Mouse (Mus musculus): ENCODE measurements at regions not wholly inside any gene's neighbourhood (a gene's known extent, or its start where the extent isn't known, plus 50 kb on each side); places are given as distances from the start of the nearest gene placed in this dataset.
A peak's percentile ranks its signal among the peaks of the same experiment; 100 is the strongest.

DNA sequence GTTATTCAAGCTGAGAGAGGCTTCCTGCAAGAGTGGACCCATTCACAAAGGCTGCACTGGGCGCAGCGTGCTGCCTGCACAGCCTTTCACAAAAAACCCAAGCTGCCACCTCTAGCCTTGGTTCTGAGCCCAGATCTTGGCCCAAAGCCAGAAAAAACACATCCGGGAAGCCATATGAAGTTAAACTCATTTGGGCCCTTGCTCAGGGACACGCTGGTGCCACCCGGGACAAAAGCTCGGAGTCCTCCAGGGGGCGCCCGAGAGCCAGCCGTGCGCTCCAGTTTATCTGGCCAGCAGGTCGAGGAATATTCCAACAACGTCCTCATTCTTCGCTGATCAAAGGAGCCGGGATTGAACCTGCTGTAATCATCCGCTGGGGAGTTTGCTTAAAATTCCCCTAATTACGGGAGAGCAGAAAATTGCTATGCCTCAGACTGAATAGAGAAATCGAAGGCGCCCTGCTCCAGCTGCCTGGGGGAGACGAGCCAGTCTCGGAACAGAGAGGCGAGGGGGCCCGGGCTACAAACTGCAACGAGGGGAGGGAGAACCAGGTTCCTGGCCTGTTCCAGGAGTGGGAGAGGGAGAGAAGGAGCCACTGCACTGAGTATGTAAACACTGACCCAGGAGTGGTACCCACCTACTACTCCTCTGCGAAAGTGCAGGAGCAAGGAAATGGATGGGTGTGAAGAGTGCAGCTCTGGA is 123.0 kb upstream of the Thy1 start:
- H3K27ac ChIP-seq (ENCODE audit: low read depth, low read length): no peak overlapping the region
- peak overlapping the region; percentile 17 for H3K4me2 ChIP-seq
- H3K9ac ChIP-seq (ENCODE audit: low read depth, low read length): no peak overlapping the region
- H3K27me3 ChIP-seq (ENCODE audit: control insufficient read depth, insufficient read depth, low read length): peaks cover 51% of the 10 kb centered on the region
- ATAC-seq (replicated peaks; ENCODE audit: insufficient number of reproducible peaks, low FRiP score, low TSS enrichment): no peak
- H3K4me1 ChIP-seq (ENCODE audit: control insufficient read depth, insufficient read depth, low read length): no peaks in the 10 kb centered on the region; the same call in 1 of the 2 replicates
- no peaks in the 10 kb centered on the region for H3K9me3 ChIP-seq (replicated peaks; ENCODE audit: control insufficient read depth, low read length)
- no peaks in the 10 kb centered on the region for H3K36me3 ChIP-seq (ENCODE audit: control insufficient read depth, insufficient read depth, low read length)
- H3K4me3 ChIP-seq (ENCODE audit: low read depth, low read length): no peak overlapping the region
- WGBS (ENCODE audit: insufficient replicate concordance): 16% methylated on average over 24 of the region's 24 CpGs

DNA sequence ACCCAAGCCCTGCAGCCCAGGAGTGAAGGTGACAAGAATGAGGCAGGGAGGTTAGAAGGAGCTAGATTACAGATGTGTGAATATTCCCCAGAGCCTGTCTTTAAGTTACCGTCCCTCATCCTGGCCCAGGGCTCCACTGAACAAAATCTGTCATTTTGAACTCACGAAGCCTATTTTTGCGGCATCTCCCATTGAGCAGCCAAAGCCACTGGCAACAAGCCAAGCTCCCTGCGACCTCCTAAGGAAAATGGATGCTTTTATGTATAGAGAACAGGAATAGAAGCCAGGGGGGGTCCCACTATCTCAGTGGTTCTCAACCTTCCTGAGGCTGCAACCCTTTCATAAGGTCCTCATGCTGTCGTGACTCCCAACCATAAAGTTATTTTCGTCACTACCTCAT is 121.0 kb upstream of the Thy1 start:
- H3K4me1 ChIP-seq (ENCODE audit: control insufficient read depth, insufficient read depth, low read length): no peaks in the 10 kb centered on the region; the same call in 1 of the 2 replicates
- 72% methylated on average over 6 of the region's 6 CpGs for WGBS (ENCODE audit: insufficient replicate concordance)
- peaks cover 51% of the 10 kb centered on the region for H3K27me3 ChIP-seq (ENCODE audit: control insufficient read depth, insufficient read depth, low read length)
- no peak overlapping the region for H3K27ac ChIP-seq (ENCODE audit: low read depth, low read length)
- no peaks in the 10 kb centered on the region for H3K36me3 ChIP-seq (ENCODE audit: control insufficient read depth, insufficient read depth, low read length)
- H3K4me3 ChIP-seq (ENCODE audit: low read depth, low read length): no peak overlapping the region
- no peak overlapping the region for H3K4me2 ChIP-seq
- no peak overlapping the region for H3K9ac ChIP-seq (ENCODE audit: low read depth, low read length)
- no peak for ATAC-seq (replicated peaks; ENCODE audit: insufficient number of reproducible peaks, low FRiP score, low TSS enrichment)
- H3K9me3 ChIP-seq (replicated peaks; ENCODE audit: control insufficient read depth, low read length): no peaks in the 10 kb centered on the region

DNA sequence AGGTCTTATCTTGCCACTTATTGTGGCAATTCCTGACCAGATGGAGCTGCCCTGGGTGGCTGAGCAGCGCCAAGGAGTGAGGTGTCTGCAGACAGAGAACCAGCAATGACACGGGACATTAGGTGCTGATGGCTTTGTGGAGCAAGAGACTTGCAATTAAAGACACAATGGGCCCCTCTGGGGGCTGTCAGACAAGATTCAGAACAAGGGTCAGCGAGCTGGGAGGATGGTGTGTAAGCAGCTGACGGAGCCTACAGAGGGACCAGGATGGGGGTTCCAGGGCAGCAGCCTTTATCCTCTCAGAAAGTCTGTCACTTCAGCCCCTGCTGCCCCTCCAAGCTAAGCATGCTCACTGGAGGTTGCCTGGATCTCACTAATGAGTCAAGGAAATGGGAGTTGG is 120.1 kb upstream of the Thy1 start:
- Histone ChIP-seq H3K9ac (ENCODE audit: low read depth, low read length) (no peak overlapping the region), H3K27me3 (ENCODE audit: control insufficient read depth, insufficient read depth, low read length) (peaks cover 51% of the 10 kb centered on the region), H3K4me2 (no peak overlapping the region), H3K4me1 (ENCODE audit: control insufficient read depth, insufficient read depth, low read length) (no peaks in the 10 kb centered on the region; the same call in 1 of the 2 replicates), H3K9me3 (replicated peaks; ENCODE audit: control insufficient read depth, low read length) (no peaks in the 10 kb centered on the region), H3K36me3 (ENCODE audit: control insufficient read depth, insufficient read depth, low read length) (no peaks in the 10 kb centered on the region), H3K27ac (ENCODE audit: low read depth, low read length) (no peak overlapping the region), H3K4me3 (ENCODE audit: low read depth, low read length) (no peak overlapping the region)
- ATAC-seq (replicated peaks; ENCODE audit: insufficient number of reproducible peaks, low FRiP score, low TSS enrichment): no peak
- WGBS (ENCODE audit: insufficient replicate concordance): 33% methylated on average over 4 of the region's 4 CpGs

DNA sequence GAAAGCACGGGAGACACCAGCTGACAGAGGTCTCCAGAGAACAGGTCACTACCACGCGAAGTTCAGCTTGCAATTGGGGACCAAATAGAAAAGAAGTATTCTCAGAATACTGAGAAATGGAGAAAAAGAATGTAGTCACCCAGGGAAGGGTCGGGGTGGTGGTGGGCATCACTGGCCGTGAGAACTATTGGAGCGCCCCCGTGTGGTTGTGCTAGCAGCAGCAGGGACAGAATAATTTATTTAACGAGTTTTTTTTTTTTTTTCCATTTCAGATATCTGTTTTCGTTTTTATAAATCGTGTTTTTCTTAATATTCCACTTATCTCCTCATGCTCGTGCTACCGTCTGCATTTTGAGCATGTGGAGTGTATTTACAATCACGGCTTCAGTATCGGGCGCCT is 118.4 kb upstream of the Thy1 start:
- Histone ChIP-seq H3K27me3 (ENCODE audit: control insufficient read depth, insufficient read depth, low read length) (peaks cover 42% of the 10 kb centered on the region), H3K27ac (ENCODE audit: low read depth, low read length) (no peak overlapping the region), H3K36me3 (ENCODE audit: control insufficient read depth, insufficient read depth, low read length) (no peaks in the 10 kb centered on the region), H3K4me1 (ENCODE audit: control insufficient read depth, insufficient read depth, low read length) (no peaks in the 10 kb centered on the region; the same call in 1 of the 2 replicates), H3K4me2 (no peak overlapping the region), H3K9ac (ENCODE audit: low read depth, low read length) (no peak overlapping the region), H3K9me3 (replicated peaks; ENCODE audit: control insufficient read depth, low read length) (no peaks in the 10 kb centered on the region), H3K4me3 (ENCODE audit: low read depth, low read length) (no peak overlapping the region)
- 36% methylated on average over 15 of the region's 15 CpGs for WGBS (ENCODE audit: insufficient replicate concordance)
- ATAC-seq (replicated peaks; ENCODE audit: insufficient number of reproducible peaks, low FRiP score, low TSS enrichment): no peak

DNA sequence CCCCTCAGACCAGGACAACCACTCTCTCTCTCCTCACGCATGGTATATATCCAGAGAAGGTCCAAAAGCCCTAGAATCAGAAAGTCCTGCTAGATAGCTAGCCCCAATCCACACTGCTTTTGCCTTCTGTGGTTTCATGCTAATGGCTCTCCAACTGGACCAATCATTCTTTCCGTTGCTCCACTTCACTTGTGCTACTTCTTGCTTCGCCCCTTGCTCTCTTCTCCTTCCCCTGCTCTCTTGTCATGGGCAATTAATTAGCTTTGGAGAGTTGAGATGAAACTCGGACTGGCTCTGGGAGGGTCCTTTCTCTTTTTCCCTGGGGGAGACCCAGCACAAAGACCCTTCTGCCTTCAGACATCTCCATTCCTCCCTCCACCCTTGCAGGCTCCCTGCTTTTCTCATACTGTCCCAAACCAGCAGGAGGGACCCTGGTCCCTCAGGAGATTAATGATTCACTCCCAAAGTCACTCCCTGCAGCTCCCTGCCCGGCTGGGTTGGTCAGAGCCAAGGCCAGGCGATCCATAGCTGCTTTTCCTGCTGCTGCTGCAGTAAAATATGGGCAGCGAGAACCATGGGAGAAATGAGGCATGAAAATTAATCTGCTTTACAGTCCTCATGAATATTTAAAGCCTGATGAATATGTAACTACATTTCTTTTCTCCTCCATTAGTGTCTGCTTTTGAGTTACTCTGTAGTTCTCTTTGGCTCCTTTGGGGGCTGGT is 113.7 kb upstream of the Thy1 start:
- peaks cover 15% of the 10 kb centered on the region for H3K27me3 ChIP-seq (ENCODE audit: control insufficient read depth, insufficient read depth, low read length)
- H3K4me1 ChIP-seq (ENCODE audit: control insufficient read depth, insufficient read depth, low read length): no peaks in the 10 kb centered on the region
- H3K9ac ChIP-seq (ENCODE audit: low read depth, low read length): no peak overlapping the region
- no peak for ATAC-seq (replicated peaks; ENCODE audit: insufficient number of reproducible peaks, low FRiP score, low TSS enrichment)
- H3K4me2 ChIP-seq: no peak overlapping the region
- 38% methylated on average over 7 of the region's 7 CpGs for WGBS (ENCODE audit: insufficient replicate concordance)
- no peaks in the 10 kb centered on the region for H3K36me3 ChIP-seq (ENCODE audit: control insufficient read depth, insufficient read depth, low read length)
- no peak overlapping the region for H3K4me3 ChIP-seq (ENCODE audit: low read depth, low read length)
- no peak overlapping the region for H3K27ac ChIP-seq (ENCODE audit: low read depth, low read length)
- H3K9me3 ChIP-seq (replicated peaks; ENCODE audit: control insufficient read depth, low read length): no peaks in the 10 kb centered on the region

DNA sequence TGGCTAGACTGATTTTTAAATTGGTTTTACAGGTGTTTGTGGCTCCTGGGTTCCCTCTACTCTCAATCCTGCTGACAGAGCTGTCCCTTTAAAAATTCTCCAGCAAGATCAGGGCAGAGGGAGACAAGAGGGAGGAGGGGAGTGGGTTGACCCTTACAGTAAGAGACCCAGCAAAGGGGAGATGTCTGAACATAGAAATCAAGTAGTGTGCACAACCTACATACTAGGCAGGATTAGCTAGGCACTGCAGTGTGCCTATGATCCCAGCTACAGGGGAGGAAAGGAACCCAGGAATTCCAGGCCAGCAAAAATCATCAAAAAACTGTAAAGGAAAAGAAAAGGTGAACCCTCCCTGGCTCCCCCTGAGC is 113.2 kb upstream of the Thy1 start:
- Histone ChIP-seq H3K9me3 (replicated peaks; ENCODE audit: control insufficient read depth, low read length) (no peaks in the 10 kb centered on the region), H3K27ac (ENCODE audit: low read depth, low read length) (no peak overlapping the region), H3K4me1 (ENCODE audit: control insufficient read depth, insufficient read depth, low read length) (no peaks in the 10 kb centered on the region), H3K4me3 (ENCODE audit: low read depth, low read length) (no peak overlapping the region), H3K27me3 (ENCODE audit: control insufficient read depth, insufficient read depth, low read length) (peaks cover 15% of the 10 kb centered on the region), H3K9ac (ENCODE audit: low read depth, low read length) (no peak overlapping the region), H3K36me3 (ENCODE audit: control insufficient read depth, insufficient read depth, low read length) (no peaks in the 10 kb centered on the region), H3K4me2 (no peak overlapping the region)
- no peak for ATAC-seq (replicated peaks; ENCODE audit: insufficient number of reproducible peaks, low FRiP score, low TSS enrichment)

DNA sequence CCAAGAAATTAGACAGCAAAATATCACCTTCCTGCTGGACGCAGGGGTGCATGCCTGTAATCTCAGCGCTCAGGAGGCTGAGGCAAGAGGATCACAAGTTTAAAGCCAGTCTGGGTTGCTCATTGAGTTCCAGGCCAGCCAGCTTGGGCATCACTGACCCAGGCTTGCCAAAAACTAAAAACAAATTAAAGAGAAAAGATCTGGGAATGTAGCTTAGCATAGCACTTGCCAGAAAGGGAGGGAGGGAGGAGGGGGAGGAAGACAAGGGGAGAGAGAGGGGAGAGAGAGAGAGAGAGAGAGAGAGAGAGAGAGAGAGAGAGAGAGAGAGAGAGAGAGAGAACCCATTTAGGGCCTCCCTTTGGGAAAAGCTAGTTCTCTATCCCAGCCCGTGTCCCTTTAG is 112.7 kb upstream of the Thy1 start:
- WGBS (ENCODE audit: insufficient replicate concordance): 68% methylated on average over 3 of the region's 3 CpGs
- Histone ChIP-seq H3K27me3 (ENCODE audit: control insufficient read depth, insufficient read depth, low read length) (peaks cover 15% of the 10 kb centered on the region), H3K36me3 (ENCODE audit: control insufficient read depth, insufficient read depth, low read length) (no peaks in the 10 kb centered on the region), H3K27ac (ENCODE audit: low read depth, low read length) (no peak overlapping the region), H3K4me3 (ENCODE audit: low read depth, low read length) (no peak overlapping the region), H3K4me1 (ENCODE audit: control insufficient read depth, insufficient read depth, low read length) (no peaks in the 10 kb centered on the region), H3K9ac (ENCODE audit: low read depth, low read length) (no peak overlapping the region), H3K9me3 (replicated peaks; ENCODE audit: control insufficient read depth, low read length) (no peaks in the 10 kb centered on the region), H3K4me2 (no peak overlapping the region)
- no peak for ATAC-seq (replicated peaks; ENCODE audit: insufficient number of reproducible peaks, low FRiP score, low TSS enrichment)

DNA sequence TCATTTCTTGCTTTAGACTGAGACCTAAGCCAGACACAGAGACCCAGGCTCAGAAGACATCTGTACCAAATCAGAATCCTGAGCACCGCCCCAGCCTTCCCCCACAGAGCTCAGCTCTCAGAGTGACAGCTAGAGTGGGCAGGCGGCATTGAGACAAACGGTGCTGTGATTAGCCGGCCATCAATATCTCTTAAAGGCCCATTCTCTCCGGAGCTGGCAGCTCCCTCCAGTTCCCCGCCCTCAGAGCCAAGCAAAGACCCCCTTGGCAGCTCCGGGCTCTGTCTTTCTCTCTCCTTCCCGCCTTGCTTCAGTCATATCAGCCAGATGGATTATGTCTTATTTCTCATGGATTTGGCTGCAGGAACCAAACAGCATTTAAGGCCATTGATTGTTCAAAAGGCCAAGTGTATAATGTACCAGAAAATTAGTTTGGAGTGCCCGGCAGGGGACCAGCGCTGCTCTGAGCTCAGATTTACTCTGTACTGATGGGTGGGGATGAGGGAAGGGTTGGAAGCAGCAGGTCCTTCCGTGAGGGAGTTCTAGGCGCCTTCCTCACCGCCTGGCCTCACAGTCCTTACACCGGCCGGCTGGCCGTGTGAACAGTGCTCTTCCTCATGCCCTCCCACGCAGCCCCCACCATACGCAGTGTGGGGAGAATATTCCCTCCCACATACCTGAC is 109.0 kb upstream of the Thy1 start:
- H3K27me3 ChIP-seq (ENCODE audit: control insufficient read depth, insufficient read depth, low read length): peaks cover 14% of the 10 kb centered on the region
- H3K4me3 ChIP-seq (ENCODE audit: low read depth, low read length): no peak overlapping the region
- H3K4me2 ChIP-seq: no peak overlapping the region
- WGBS (ENCODE audit: insufficient replicate concordance): 31% methylated on average over 18 of the region's 18 CpGs
- H3K27ac ChIP-seq (ENCODE audit: low read depth, low read length): no peak overlapping the region
- H3K4me1 ChIP-seq (ENCODE audit: control insufficient read depth, insufficient read depth, low read length): no peaks in the 10 kb centered on the region
- no peaks in the 10 kb centered on the region for H3K9me3 ChIP-seq (replicated peaks; ENCODE audit: control insufficient read depth, low read length)
- no peaks in the 10 kb centered on the region for H3K36me3 ChIP-seq (ENCODE audit: control insufficient read depth, insufficient read depth, low read length)
- no peak overlapping the region for H3K9ac ChIP-seq (ENCODE audit: low read depth, low read length)
- ATAC-seq (replicated peaks; ENCODE audit: insufficient number of reproducible peaks, low FRiP score, low TSS enrichment): no peak

Data from heart, embryonic 11.5 days (tissue).